Mouse (Mus musculus): ENCODE data around the gene Col12a1.

DNA sequence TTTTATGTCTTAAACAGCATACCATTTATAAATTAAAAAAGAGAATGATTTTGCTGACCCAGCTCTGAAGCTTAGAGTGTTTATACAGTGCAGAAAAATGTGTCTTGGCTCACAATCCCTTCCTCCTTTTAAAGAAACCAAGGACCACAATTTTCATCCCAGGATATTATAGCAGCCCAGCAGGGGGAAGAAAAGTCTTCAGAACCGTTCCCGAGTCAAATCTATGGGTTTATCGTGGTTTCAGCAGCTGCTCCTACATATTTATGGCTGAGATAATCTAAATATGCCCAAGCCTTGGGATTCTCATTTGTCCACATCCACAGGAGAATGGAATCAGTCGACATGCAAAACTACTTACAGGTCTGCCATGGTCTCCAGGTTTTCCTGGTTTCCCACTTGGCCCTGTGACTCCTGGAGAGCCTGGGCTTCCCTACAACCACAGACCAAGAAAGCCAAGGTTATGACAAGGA is 110.5 kb downstream of the Col12a1 start:
- TF ChIP-seq TAL1 (IDR thresholded peaks at IDR 0.05; ENCODE audit: low read length) (no peak), GATA1 (IDR thresholded peaks at IDR 0.05; ENCODE audit: low read length) (no peak)
